Mouse (Mus musculus) G1E-ER4 (cell line): ENCODE data around the gene Pex14. TPM values are rescaled to one million over a fixed set of nuclear protein-coding genes. Genes with fewer than 3 reads are reported as not detected.

ENCODE experiments used
- GATA1 ChIP-seq: IDR thresholded peaks from one replicate; pipeline ENCODE4 v1.8.0; 2012; ENCODE audit warnings: low read length, inconsistent platforms
- polyA plus RNA-seq: library from polyadenylated mRNA; stranded (reverse); fragments of >175 nt; gene quantifications from 2 replicates; pipeline ENCODE4 v1.2.3, GENCODE M21; 2012

The Pex14 gene
- polyA plus RNA-seq, 1 experiment: 57.5 TPM

- no peak for TF ChIP-seq GATA1
These were observed 119.8 kb downstream of the Pex14 start for GRCm38 (mm10) chr4:148979837-148980236.

DNA sequence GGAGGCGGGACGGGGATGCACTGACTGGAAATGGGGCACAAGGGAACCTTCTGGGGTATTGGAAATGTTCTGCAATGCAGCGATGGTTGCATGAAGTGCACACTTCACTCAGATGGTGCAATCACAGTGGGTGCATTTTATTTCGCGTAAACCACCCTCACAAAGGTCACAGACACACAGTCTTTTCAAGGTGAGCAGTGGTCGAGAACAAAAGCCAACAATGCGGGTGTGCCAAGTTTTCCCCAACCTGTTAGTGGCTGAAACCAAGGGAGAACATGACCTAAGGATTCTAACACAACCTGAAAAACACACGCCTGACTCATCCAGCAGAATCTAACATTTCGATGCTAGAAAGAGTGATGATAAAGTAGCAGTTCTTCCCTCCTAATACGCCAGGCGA, 120.8 kb downstream of the Pex14 start:
- no peak for TF ChIP-seq GATA1

DNA sequence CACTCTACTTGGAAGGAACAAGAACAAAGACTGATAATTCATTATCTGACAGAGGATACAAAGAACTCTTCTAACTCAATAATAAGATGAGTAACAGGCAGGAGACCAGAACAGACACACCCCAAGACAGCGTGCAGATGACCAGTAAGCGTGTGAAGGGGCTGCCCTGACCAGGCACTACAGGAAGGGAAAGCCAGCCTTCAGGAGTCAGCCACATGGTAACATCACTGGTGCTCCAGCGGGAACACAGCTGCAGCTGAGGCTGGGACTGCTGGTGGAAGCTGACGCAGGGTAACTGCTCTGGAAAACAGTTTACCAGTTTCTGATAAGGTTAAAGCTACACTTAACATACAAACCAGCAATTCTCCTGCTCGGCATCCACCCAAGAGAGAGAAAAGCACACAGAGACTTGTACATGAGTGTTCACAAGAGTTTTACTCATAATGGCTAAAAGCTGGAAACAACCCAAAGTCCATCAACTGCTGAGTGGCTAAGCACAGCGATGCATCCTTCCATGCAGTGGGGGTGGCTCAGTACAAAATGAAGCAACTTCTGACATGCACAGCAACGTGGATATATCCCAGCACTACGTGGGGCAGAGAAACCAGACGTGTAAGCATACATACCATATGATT, 121.3 kb downstream of the Pex14 start:
- TF ChIP-seq GATA1: no peak

DNA sequence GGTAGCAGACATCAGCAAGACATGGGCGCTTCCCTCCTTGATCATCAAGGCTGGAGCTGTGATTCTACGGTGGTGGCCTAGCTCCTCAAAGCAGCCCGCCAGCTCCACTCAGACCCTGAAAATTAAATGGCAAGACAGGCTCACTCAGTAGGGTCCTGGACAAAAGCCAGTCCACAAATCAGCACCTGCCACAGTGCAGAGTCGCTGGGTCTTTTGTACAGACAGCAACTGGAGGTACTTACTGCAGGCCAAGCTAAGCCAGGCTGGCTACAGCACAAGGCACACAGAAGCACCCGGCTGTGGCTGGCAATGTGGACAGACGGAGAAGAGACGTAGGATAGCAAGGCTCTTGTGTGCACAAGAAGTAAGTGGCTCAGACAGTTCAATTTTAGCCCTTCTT, 124.8 kb downstream of the Pex14 start:
- TF ChIP-seq GATA1: no peak

DNA sequence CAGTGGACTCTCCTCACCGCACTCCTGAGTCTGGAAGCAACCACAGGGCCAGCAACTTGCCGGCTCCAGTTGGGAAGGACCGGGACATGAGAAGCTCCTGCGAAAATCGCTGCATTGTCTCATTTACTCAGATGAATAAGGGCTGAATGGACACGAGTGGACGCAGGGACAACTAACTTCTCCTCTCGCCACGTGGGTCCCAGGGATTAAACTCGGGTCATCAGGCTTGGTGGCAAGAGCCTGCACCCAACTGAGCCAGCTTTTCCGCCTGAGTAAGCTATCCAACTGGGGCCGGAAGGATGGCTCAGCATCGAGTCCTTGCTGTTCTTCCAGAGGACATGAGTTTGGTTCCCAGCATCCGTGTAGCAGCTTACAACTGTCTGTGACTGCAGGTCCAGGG, 126.3 kb downstream of the Pex14 start:
- TF ChIP-seq GATA1: no peak

- TF ChIP-seq GATA1: no peak
These were observed 127.0 kb downstream of the Pex14 start for GRCm38 (mm10) chr4:148972707-148973106.

DNA sequence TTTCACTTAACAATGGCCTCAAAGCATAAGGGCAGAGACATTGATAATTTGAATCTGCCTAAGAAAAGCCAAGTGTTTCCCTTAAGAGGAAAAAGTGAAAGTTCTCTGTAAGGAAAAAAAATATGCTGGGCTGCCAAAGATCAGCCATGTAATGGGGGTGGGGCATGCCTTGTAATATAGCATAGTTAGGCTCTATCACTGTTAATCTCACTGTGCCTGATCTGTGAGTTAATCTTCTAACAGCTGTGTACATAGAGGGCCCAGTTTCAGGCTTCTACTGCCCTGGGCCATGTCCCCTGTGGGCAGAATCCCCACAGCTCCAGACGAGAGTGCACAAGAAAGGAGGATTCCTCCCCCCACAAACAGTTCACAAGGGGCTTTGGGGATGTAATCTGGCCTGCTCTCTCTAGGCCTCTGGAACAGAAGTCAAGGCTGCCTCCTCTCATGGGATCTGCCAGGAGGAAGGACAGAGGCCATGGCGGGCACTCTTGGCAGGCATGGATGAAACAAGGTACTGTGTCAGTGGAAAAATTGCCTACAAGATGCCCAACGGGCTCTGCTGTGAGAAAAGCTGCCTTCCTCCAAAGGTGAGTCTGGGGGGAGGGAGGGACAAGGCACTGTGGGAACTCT, 127.9 kb downstream of the Pex14 start:
- no peak for TF ChIP-seq GATA1

GRCm38 (mm10) chr4:148970742-148971141, 128.9 kb downstream of the Pex14 start:
- TF ChIP-seq GATA1: no peak

GRCm38 (mm10) chr4:148969610-148970009, 130.1 kb downstream of the Pex14 start:
- TF ChIP-seq GATA1: no peak

DNA sequence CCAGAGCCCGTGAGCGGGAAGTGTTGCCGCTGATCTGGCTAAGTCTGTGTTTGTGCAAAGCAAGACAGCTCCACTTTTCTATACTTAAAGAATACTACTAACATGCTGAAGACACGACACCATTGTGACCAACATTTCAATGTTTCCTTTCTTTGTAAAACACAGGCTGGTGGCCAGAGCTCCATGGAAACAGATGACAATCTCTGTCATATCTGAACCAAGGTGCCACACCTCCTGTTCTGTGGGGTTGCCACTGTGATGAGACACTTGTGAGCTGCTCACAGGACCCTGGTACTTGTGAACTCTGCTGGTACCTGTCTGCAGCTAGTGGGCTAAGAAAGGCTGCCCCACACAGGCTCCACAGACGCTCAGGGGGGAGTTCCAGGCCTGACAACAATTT, 130.8 kb downstream of the Pex14 start:
- TF ChIP-seq GATA1: no peak

- TF ChIP-seq GATA1: no peak
These were observed 133.5 kb downstream of the Pex14 start for GRCm38 (mm10) chr4:148966132-148966531.

GRCm38 (mm10) chr4:148964541-148965310, 134.9 kb downstream of the Pex14 start:
- TF ChIP-seq GATA1: no peak

DNA sequence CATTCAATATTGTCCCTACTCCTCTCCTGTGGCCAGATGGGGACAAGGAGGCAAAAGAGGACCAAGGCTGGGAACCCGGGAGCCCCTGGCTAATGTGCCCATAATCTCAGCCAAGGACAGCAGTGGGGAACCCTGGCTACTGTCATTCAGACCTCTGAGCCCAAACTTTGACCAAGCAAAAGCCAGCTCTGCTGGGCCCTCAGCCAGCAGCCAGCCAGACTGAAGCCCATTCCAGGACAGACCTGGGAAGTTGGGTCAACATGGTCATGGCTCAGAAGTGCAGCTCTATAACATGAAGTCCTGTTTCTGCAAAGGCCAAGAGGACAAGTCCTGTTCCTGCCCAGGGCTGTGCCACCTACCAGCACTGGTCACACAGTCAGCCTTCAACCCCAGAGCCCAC, 137.6 kb downstream of the Pex14 start:
- no peak for TF ChIP-seq GATA1

DNA sequence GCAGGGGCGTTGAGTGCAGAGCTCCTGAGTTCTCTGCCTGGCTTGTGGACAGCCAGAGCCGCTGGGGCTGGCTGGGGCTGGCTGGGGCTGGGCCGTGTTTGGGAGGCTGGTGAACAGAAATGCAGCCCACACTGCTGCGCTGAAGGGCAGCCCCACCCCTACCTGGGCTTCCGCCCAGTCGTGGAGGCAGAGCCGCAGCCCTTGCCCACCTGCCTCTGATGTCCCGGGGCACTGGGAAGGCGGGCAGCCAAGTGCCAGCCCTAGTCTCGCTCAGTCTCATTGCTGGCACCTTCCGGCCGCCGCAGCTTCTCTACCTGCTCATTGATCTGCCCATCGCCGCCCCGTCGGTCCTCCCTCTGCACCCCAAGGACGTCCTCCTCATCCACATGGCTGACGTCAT, 138.6 kb downstream of the Pex14 start:
- no peak for TF ChIP-seq GATA1

- TF ChIP-seq GATA1: no peak
These were observed 139.7 kb downstream of the Pex14 start for GRCm38 (mm10) chr4:148960011-148960410.

GRCm38 (mm10) chr4:148955131-148955813, 144.4 kb downstream of the Pex14 start:
- no peak for TF ChIP-seq GATA1
